Mouse (Mus musculus) stomach, embryonic 14.5 days (tissue): Measurements from ENCODE around the gene Iqcf6. TPM values are rescaled to one million over a fixed set of nuclear protein-coding genes. Genes with fewer than 3 reads are reported as not detected.

Source experiments
- polyA plus RNA-seq: library from polyadenylated mRNA; unstranded; fragments of >200 nt; fragmentation: Nextera tagmentation; extraction: Ambion mirVana; gene quantifications from 2 replicates; pipeline ENCODE4 v1.2.1, GENCODE M21; 2014

Gene Iqcf6
- polyA plus RNA-seq, 1 experiment from 2014 or later, result not detected

Other genes with a start within 250 kb of the Iqcf6 start
- gene Rpl29, start 197.1 kb upstream of the Iqcf6 start, polyA plus RNA-seq, result 1,139 and 1,256 TPM in 2 replicates
- gene Acy1, start 188.3 kb upstream of the Iqcf6 start, polyA plus RNA-seq, result 41.2 and 43.1 TPM in 2 replicates
- 26.3 and 32.6 TPM in 2 replicates for gene Abhd14b, start 179.1 kb upstream of the Iqcf6 start, polyA plus RNA-seq
- gene Abhd14a, start 178.9 kb upstream of the Iqcf6 start, polyA plus RNA-seq, result 52.3 and 57.1 TPM in 2 replicates
- 60.9 and 61.2 TPM in 2 replicates for gene Pcbp4, start 173.3 kb upstream of the Iqcf6 start, polyA plus RNA-seq
- 0.50 and 0.68 TPM in 2 replicates for gene Gpr62, start 160.6 kb upstream of the Iqcf6 start, polyA plus RNA-seq
- gene Rrp9, start 150.6 kb upstream of the Iqcf6 start, polyA plus RNA-seq, result 37.4 and 37.8 TPM in 2 replicates
- gene Parp3, start 149.6 kb upstream of the Iqcf6 start, polyA plus RNA-seq, result 2.4 and 3.1 TPM in 2 replicates
- gene Iqcf1, start 126.6 kb upstream of the Iqcf6 start, polyA plus RNA-seq, result not detected in 2 replicates
- gene Iqcf5, start 112.0 kb upstream of the Iqcf6 start, polyA plus RNA-seq, result not detected in 2 replicates
- gene Iqcf3, start 65.0 kb upstream of the Iqcf6 start, polyA plus RNA-seq, result not detected in 2 replicates
- not detected in 2 replicates for gene Iqcf4, start 55.6 kb upstream of the Iqcf6 start, polyA plus RNA-seq
- gene Grm2, start 29.5 kb downstream of the Iqcf6 start, polyA plus RNA-seq, result not detected in 2 replicates
- gene Tex264, start 59.3 kb downstream of the Iqcf6 start, polyA plus RNA-seq, result 53.3 and 55.9 TPM in 2 replicates
- 5.6 and 6.6 TPM in 2 replicates for gene Rad54l2, start 162.6 kb downstream of the Iqcf6 start, polyA plus RNA-seq
- gene Dcaf1, start 195.3 kb downstream of the Iqcf6 start, polyA plus RNA-seq, result 20.6 and 27.2 TPM in 2 replicates